Mouse (Mus musculus): ENCODE measurements around the gene Ubxn1. TPM values are rescaled to one million over a fixed set of nuclear protein-coding genes. Genes with fewer than 3 reads are reported as not detected.
A peak's percentile ranks its signal among the peaks of the same experiment; 100 is the strongest.

Gene Ubxn1
- total RNA-seq, 1 experiment: 220 TPM

- TF ChIP-seq ZC3H11A (IDR thresholded peaks at IDR 0.05; ENCODE audit: borderline replicate concordance, low read depth, low read length) (0 out of 2 replicates have a peak, but pooled peaks have one; percentile 0), HCFC1 (IDR thresholded peaks at IDR 0.05; ENCODE audit: borderline replicate concordance, insufficient read depth, low read length) (no peak)
- Histone ChIP-seq H3K4me3 (ENCODE audit: insufficient read depth in 1 of 2, low read depth in 1 of 2, low read length in 2 of 2, poor library complexity in 1 of 2, severe bottlenecking in 1 of 2) (peak overlapping the region; percentile 94 to 96; a peak in 3 of 4 replicates), H3K9me3 (ENCODE audit: control insufficient read depth, insufficient read depth, low read depth, low read length) (no peaks in the 10 kb centered on the region), H3K36me3 (ENCODE audit: control insufficient read depth, insufficient read depth, low read length, poor library complexity, severe bottlenecking) (peaks cover 11% of the 10 kb centered on the region), H3K9ac (ENCODE audit: insufficient read depth, low read depth, low read length, poor library complexity, severe bottlenecking) (peak overlapping the region; percentile 64; the same call in 1 of the 2 replicates), H3K27ac (ENCODE audit: insufficient read depth, low read depth, low read length, poor library complexity, severe bottlenecking) (no peak overlapping the region; the same call in 1 of the 2 replicates), H3K4me1 (ENCODE audit: control insufficient read depth in 2 of 2, insufficient read depth in 2 of 2, low read length in 2 of 2, poor library complexity in 1 of 2) (peaks cover 0 to 3% of the 10 kb centered on the region in 2 experiments; a peak in 1 of 4 replicates)
- in situ Hi-C loops (cut with MboI; ENCODE audit: low sequenced_read_pairs in 2 of 2, unreplicated experiment in 2 of 2): loop anchor here in 1 of 2 experiments (25.0 kb wide), 1 partner anchor 1693 kb away; the partner anchor contains the start of genes Ddb1 and Tkfc
- no peak for DNase-seq (ENCODE audit: low read depth, low spot score)
Measured at GRCm38 (mm10) chr19:8919684-8920072, 48.4 kb downstream of the Ubxn1 start.

- Histone ChIP-seq H3K27ac (ENCODE audit: insufficient read depth, low read depth, low read length, poor library complexity, severe bottlenecking) (peak within 1 kb of the TSS; percentile 68), H3K4me3 (ENCODE audit: insufficient read depth in 1 of 2, low read depth in 1 of 2, low read length in 2 of 2, poor library complexity in 1 of 2, severe bottlenecking in 1 of 2) (peak within 1 kb of the TSS; percentile 94 to 96), H3K9me3 (ENCODE audit: control insufficient read depth, insufficient read depth, low read depth, low read length) (no peaks in the 10 kb centered on the region), H3K9ac (ENCODE audit: insufficient read depth, low read depth, low read length, poor library complexity, severe bottlenecking) (peak within 1 kb of the TSS; percentile 88), H3K36me3 (ENCODE audit: control insufficient read depth, insufficient read depth, low read length, poor library complexity, severe bottlenecking) (peaks cover 6% of the 10 kb centered on the region), H3K4me1 (ENCODE audit: control insufficient read depth in 2 of 2, insufficient read depth in 2 of 2, low read length in 2 of 2, poor library complexity in 1 of 2) (peaks cover 0 to 3% of the 10 kb centered on the region in 2 experiments; a peak in 1 of 4 replicates)
- TF ChIP-seq ZC3H11A (IDR thresholded peaks at IDR 0.05; ENCODE audit: borderline replicate concordance, low read depth, low read length): no peak
- no peak for TF ChIP-seq MAFK (IDR thresholded peaks at IDR 0.05; ENCODE audit: insufficient read depth, low read depth, low read length)
- in situ Hi-C loops (cut with MboI; ENCODE audit: low sequenced_read_pairs in 2 of 2, unreplicated experiment in 2 of 2): loop anchor here in 1 of 2 experiments (25.0 kb wide), 1 partner anchor 1692 kb away; the partner anchor contains the start of genes Ddb1 and Tkfc
- DNase-seq (ENCODE audit: low read depth, low spot score): peak; percentile 89
Measured at GRCm38 (mm10) chr19:8920073-8920736, 48.9 kb downstream of the Ubxn1 start, which contains the start of gene B3gat3. TSS of gene B3gat3 (plus strand) at chr19:8920374.

- TF ChIP-seq ZNF384 (IDR thresholded peaks at IDR 0.05; ENCODE audit: low read depth, low read length) (no peak), ZC3H11A (IDR thresholded peaks at IDR 0.05; ENCODE audit: borderline replicate concordance, low read depth, low read length) (0 out of 2 replicates have a peak, but pooled peaks have one; percentile 1)
- H3K4me1 ChIP-seq (ENCODE audit: control insufficient read depth in 2 of 2, insufficient read depth in 2 of 2, low read length in 2 of 2, poor library complexity in 1 of 2): peaks cover 0 to 3% of the 10 kb centered on the region in 2 experiments; a peak in 1 of 4 replicates
- in situ Hi-C loops (cut with MboI; ENCODE audit: low sequenced_read_pairs in 2 of 2, unreplicated experiment in 2 of 2): loop anchor here in 1 of 2 experiments (25.0 kb wide), 1 partner anchor 1691 kb away; the partner anchor contains the start of genes Ddb1 and Tkfc
- peak overlapping the region; percentile 68; the same call in 1 of the 2 replicates for H3K27ac ChIP-seq (ENCODE audit: insufficient read depth, low read depth, low read length, poor library complexity, severe bottlenecking)
- peak overlapping the region; percentile 94 to 96 for H3K4me3 ChIP-seq (ENCODE audit: insufficient read depth in 1 of 2, low read depth in 1 of 2, low read length in 2 of 2, poor library complexity in 1 of 2, severe bottlenecking in 1 of 2)
- no peak for DNase-seq (ENCODE audit: low read depth, low spot score)
- H3K9me3 ChIP-seq (ENCODE audit: control insufficient read depth, insufficient read depth, low read depth, low read length): no peaks in the 10 kb centered on the region
- no peaks in the 10 kb centered on the region; the same call in 1 of the 2 replicates for H3K36me3 ChIP-seq (ENCODE audit: control insufficient read depth, insufficient read depth, low read length, poor library complexity, severe bottlenecking)
- peak overlapping the region; percentile 88 for H3K9ac ChIP-seq (ENCODE audit: insufficient read depth, low read depth, low read length, poor library complexity, severe bottlenecking)
Measured at GRCm38 (mm10) chr19:8920836-8921291, 49.6 kb downstream of the Ubxn1 start.

DNA sequence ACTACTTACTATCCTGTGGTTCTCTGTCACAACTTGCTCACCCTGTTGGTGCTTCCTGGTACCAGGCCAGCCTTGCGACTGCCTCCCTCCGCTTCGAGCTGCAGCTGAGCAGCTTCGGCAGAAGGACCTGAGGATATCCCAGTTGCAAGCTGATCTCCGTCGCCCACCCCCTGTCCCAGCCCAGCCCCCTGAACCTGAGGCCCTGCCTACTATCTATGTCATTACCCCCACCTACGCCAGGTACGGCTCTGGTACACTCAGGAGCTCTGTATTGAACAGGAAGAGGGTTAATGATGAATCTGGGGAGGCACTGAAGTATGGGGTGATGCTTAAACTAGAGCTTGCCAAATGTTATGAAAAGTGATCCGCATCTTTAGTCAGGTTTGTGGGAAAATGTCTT lies 50.4 kb downstream of the Ubxn1 start:
- H3K9me3 ChIP-seq (ENCODE audit: control insufficient read depth, insufficient read depth, low read depth, low read length): no peaks in the 10 kb centered on the region
- no peaks in the 10 kb centered on the region for H3K36me3 ChIP-seq (ENCODE audit: control insufficient read depth, insufficient read depth, low read length, poor library complexity, severe bottlenecking)
- TF ChIP-seq ZNF384 (IDR thresholded peaks at IDR 0.05; ENCODE audit: low read depth, low read length) (no peak), CHD2 (IDR thresholded peaks at IDR 0.05; ENCODE audit: low read depth, low read length) (no peak), MAFK (IDR thresholded peaks at IDR 0.05; ENCODE audit: insufficient read depth, low read depth, low read length) (no peak), HCFC1 (IDR thresholded peaks at IDR 0.05; ENCODE audit: borderline replicate concordance, insufficient read depth, low read length) (no peak), ZC3H11A (IDR thresholded peaks at IDR 0.05; ENCODE audit: borderline replicate concordance, low read depth, low read length) (no peak)
- no peak overlapping the region for H3K4me3 ChIP-seq (ENCODE audit: insufficient read depth in 1 of 2, low read depth in 1 of 2, low read length in 2 of 2, poor library complexity in 1 of 2, severe bottlenecking in 1 of 2)
- 0 out of 2 replicates have a peak overlapping the region, but pooled peaks have one; percentile 1 for H3K9ac ChIP-seq (ENCODE audit: insufficient read depth, low read depth, low read length, poor library complexity, severe bottlenecking)
- no peak overlapping the region for H3K27ac ChIP-seq (ENCODE audit: insufficient read depth, low read depth, low read length, poor library complexity, severe bottlenecking)
- in situ Hi-C loops (cut with MboI; ENCODE audit: low sequenced_read_pairs in 2 of 2, unreplicated experiment in 2 of 2): loop anchor here in 1 of 2 experiments (25.0 kb wide), 1 partner anchor 1691 kb away; the partner anchor contains the start of genes Ddb1 and Tkfc
- no peak for DNase-seq (ENCODE audit: low read depth, low spot score)
- H3K4me1 ChIP-seq (ENCODE audit: control insufficient read depth in 2 of 2, insufficient read depth in 2 of 2, low read length in 2 of 2, poor library complexity in 1 of 2): peaks cover 0 to 3% of the 10 kb centered on the region in 2 experiments; a peak in 1 of 4 replicates

Other genes with a start within 250 kb of the Ubxn1 start
- gene Chrm1, start 207.7 kb upstream of the Ubxn1 start, total RNA-seq (2012; rRNA removed): 0.04 and 0.11 TPM in 2 replicates
- gene Slc3a2, start 148.1 kb upstream of the Ubxn1 start, total RNA-seq (2012; rRNA removed): 354 and 566 TPM in 2 replicates
- 173 and 180 TPM in 2 replicates for gene Wdr74, start 135.7 kb upstream of the Ubxn1 start, total RNA-seq (2012; rRNA removed)
- 8.5 and 8.9 TPM in 2 replicates for gene 1700092M07Rik, start 130.8 kb upstream of the Ubxn1 start, total RNA-seq (2012; rRNA removed)
- 66.3 and 73.2 TPM in 2 replicates for gene Stx5a, start 130.1 kb upstream of the Ubxn1 start, total RNA-seq (2012; rRNA removed)
- 99.5 and 101 TPM in 2 replicates for gene Nxf1, start 114.4 kb upstream of the Ubxn1 start, total RNA-seq (2012; rRNA removed)
- gene Tmem223, start 100.5 kb upstream of the Ubxn1 start, total RNA-seq (2012; rRNA removed): 77.3 and 125 TPM in 2 replicates
- gene Tmem179b, start 97.0 kb upstream of the Ubxn1 start, total RNA-seq (2012; rRNA removed): 45.9 and 51.2 TPM in 2 replicates
- 28.6 and 29.4 TPM in 2 replicates for gene Taf6l, start 85.1 kb upstream of the Ubxn1 start, total RNA-seq (2012; rRNA removed)
- gene Polr2g, start 72.9 kb upstream of the Ubxn1 start, total RNA-seq (2012; rRNA removed): 113 and 144 TPM in 2 replicates
- gene Zbtb3, start 68.9 kb upstream of the Ubxn1 start, total RNA-seq (2012; rRNA removed): 3.4 TPM in 2 replicates
- gene Ttc9c, start 52.2 kb upstream of the Ubxn1 start, total RNA-seq (2012; rRNA removed): 42.6 and 47.5 TPM in 2 replicates
- 37.5 and 48.5 TPM in 2 replicates for gene Hnrnpul2, start 51.5 kb upstream of the Ubxn1 start, total RNA-seq (2012; rRNA removed)
- 1.4 and 2.7 TPM in 2 replicates for gene AC129217.1, start 41.7 kb upstream of the Ubxn1 start, total RNA-seq (2012; rRNA removed)
- gene Bscl2, start 34.0 kb upstream of the Ubxn1 start, total RNA-seq (2012; rRNA removed): 62.6 and 79.6 TPM in 2 replicates
- 4.5 TPM in 2 replicates for gene Gng3, start 32.3 kb upstream of the Ubxn1 start, total RNA-seq (2012; rRNA removed)
- 1.3 and 2.4 TPM in 2 replicates for gene Lrrn4cl, start 20.7 kb upstream of the Ubxn1 start, total RNA-seq (2012; rRNA removed)
- gene Uqcc3, start 9.4 kb downstream of the Ubxn1 start, total RNA-seq (2012; rRNA removed): 75.3 and 83.4 TPM in 2 replicates
- gene Lbhd1, start 12.2 kb downstream of the Ubxn1 start, total RNA-seq (2012; rRNA removed): 11.0 and 14.3 TPM in 2 replicates
- gene Gm49403, start 12.4 kb downstream of the Ubxn1 start, total RNA-seq (2012; rRNA removed): not detected in 2 replicates
- gene 1810009A15Rik, start 17.4 kb downstream of the Ubxn1 start, total RNA-seq (2012; rRNA removed): 146 and 214 TPM in 2 replicates
- gene Gm49416, start 17.4 kb downstream of the Ubxn1 start, total RNA-seq (2012; rRNA removed): not detected in 2 replicates
- 54.0 and 59.3 TPM in 2 replicates for gene Ints5, start 21.5 kb downstream of the Ubxn1 start, total RNA-seq (2012; rRNA removed)
- 321 and 436 TPM in 2 replicates for gene Ganab, start 26.6 kb downstream of the Ubxn1 start, total RNA-seq (2012; rRNA removed)
- gene B3gat3, start 48.9 kb downstream of the Ubxn1 start, total RNA-seq (2012; rRNA removed): 30.4 and 36.8 TPM in 2 replicates
- 3.6 and 4.0 TPM in 2 replicates for gene Rom1, start 57.9 kb downstream of the Ubxn1 start, total RNA-seq (2012; rRNA removed)
- gene Eml3, start 58.1 kb downstream of the Ubxn1 start, total RNA-seq (2012; rRNA removed): 20.6 and 22.2 TPM in 2 replicates
- gene Mta2, start 70.4 kb downstream of the Ubxn1 start, total RNA-seq (2012; rRNA removed): 89.8 and 92.9 TPM in 2 replicates
- 42.6 and 49.6 TPM in 2 replicates for gene Tut1, start 82.4 kb downstream of the Ubxn1 start, total RNA-seq (2012; rRNA removed)
- 1,417 and 1,811 TPM in 2 replicates for gene Eef1g, start 95.5 kb downstream of the Ubxn1 start, total RNA-seq (2012; rRNA removed)
- gene Ahnak, start 117.8 kb downstream of the Ubxn1 start, total RNA-seq (2012; rRNA removed): 102 and 155 TPM in 2 replicates
- not detected in 2 replicates for gene Scgb1a1, start 216.5 kb downstream of the Ubxn1 start, total RNA-seq (2012; rRNA removed)

All from ES-E14 (cell line).